Mouse (Mus musculus) neural tube, embryonic 15.5 days (tissue): ENCODE measurements around the gene Erbin. TPM values are rescaled to one million over a fixed set of nuclear protein-coding genes. Genes with fewer than 3 reads are reported as not detected.
A peak's percentile ranks its signal among the peaks of the same experiment; 100 is the strongest.

Source experiments
- ATAC-seq: fragments of 200-750 bp; cut with Nextera tagmentation; 2 replicates; pipeline ENCODE4 v1.8.0; 2017; ENCODE audit warnings: mild to moderate bottlenecking, moderate TSS enrichment, moderate library complexity; ENCODE audit not compliant: low FRiP score
- H3K27ac ChIP-seq: fragments of 300-500 bp; sonication (generic); replicated peaks from 2 replicates; pipeline ENCODE4 v1.5.1; 2015; ENCODE audit warnings: mild to moderate bottlenecking, inconsistent platforms
- H3K27me3 ChIP-seq: fragments of 300-500 bp; sonication (generic); replicated peaks from 2 replicates; pipeline ENCODE4 v1.6.1; 2015; ENCODE audit warnings: inconsistent platforms
- H3K36me3 ChIP-seq: fragments of 300-500 bp; sonication (generic); 2 replicates; pipeline ENCODE4 v1.6.1; 2015; ENCODE audit warnings: inconsistent platforms
- H3K4me1 ChIP-seq: fragments of 300-500 bp; sonication (generic); 2 replicates; pipeline ENCODE4 v1.6.1; 2015; ENCODE audit warnings: inconsistent platforms
- H3K4me2 ChIP-seq: fragments of 300-500 bp; sonication (generic); 2 replicates; pipeline ENCODE4 v1.6.1; 2015; ENCODE audit warnings: inconsistent platforms, mild to moderate bottlenecking, moderate library complexity
- H3K4me3 ChIP-seq: fragments of 300-500 bp; sonication (generic); replicated peaks from 2 replicates; pipeline ENCODE4 v1.5.1; 2015; ENCODE audit warnings: mild to moderate bottlenecking, inconsistent platforms
- H3K9ac ChIP-seq: fragments of 300-500 bp; sonication (generic); replicated peaks from 2 replicates; pipeline ENCODE4 v1.6.1; 2015; ENCODE audit warnings: mild to moderate bottlenecking, inconsistent platforms
- H3K9me3 ChIP-seq: fragments of 300-500 bp; sonication (generic); replicated peaks from 2 replicates; pipeline ENCODE4 v1.6.1; 2016; ENCODE audit warnings: inconsistent platforms
- WGBS: fragments of 180-500 bp; shearing (Covaris S2); methylation state at CpG from one replicate; pipeline ENCODE4 v1.1.7; 2015; ENCODE audit warnings: mixed read lengths; 5-methylcytosine and 5-hydroxymethylcytosine counted together
- polyA plus RNA-seq: library from polyadenylated mRNA; unstranded; fragments of >200 nt; fragmentation: Nextera tagmentation; extraction: Ambion mirVana; gene quantifications from 2 replicates; pipeline ENCODE4 v1.2.1, GENCODE M21; 2015

Gene Erbin
- 6.4 and 9.7 TPM in 2 replicates for polyA plus RNA-seq

- H3K9ac ChIP-seq = peak within 1 kb of the TSS; percentile 70
- peak within 1 kb of the TSS; percentile 57 for H3K4me3 ChIP-seq
- ATAC-seq = peak; percentile 65
- H3K36me3 ChIP-seq = no peaks in the 10 kb centered on the region
- no peaks in the 10 kb centered on the region for H3K9me3 ChIP-seq
- no peaks in the 10 kb centered on the region for H3K27me3 ChIP-seq
- H3K4me2 ChIP-seq = peak within 1 kb of the TSS; percentile 68
- 0% methylated on average over 55 of the region's 93 CpGs for WGBS
- peak within 1 kb of the TSS; percentile 100 for H3K27ac ChIP-seq
- peaks cover 32% of the 10 kb centered on the region for H3K4me1 ChIP-seq
Observed at GRCm38 (mm10) chr13:103920261-103920932, at the start of gene Erbin. Gene Erbin (minus strand): TSS chr13:103920514.

GRCm38 (mm10) chr13:103969912-103970311 lies 49.6 kb upstream of the Erbin start:
- 63% methylated on average over 6 of the region's 6 CpGs for WGBS
- no peak for ATAC-seq
- no peak overlapping the region for H3K9ac ChIP-seq
- H3K27ac ChIP-seq = no peak overlapping the region
- no peak overlapping the region for H3K4me2 ChIP-seq
- H3K36me3 ChIP-seq = no peaks in the 10 kb centered on the region
- no peaks in the 10 kb centered on the region for H3K27me3 ChIP-seq
- no peaks in the 10 kb centered on the region for H3K9me3 ChIP-seq
- 0 out of 2 replicates have a peak, but pooled peaks cover 5% of the 10 kb centered on the region for H3K4me1 ChIP-seq
- no peak overlapping the region for H3K4me3 ChIP-seq

- no peak overlapping the region for H3K27ac ChIP-seq
- ATAC-seq = no peak
- no peaks in the 10 kb centered on the region for H3K27me3 ChIP-seq
- 0 out of 2 replicates have a peak, but pooled peaks cover 5% of the 10 kb centered on the region for H3K4me1 ChIP-seq
- no peaks in the 10 kb centered on the region for H3K36me3 ChIP-seq
- H3K9me3 ChIP-seq = no peaks in the 10 kb centered on the region
- 95% methylated on average over 9 of the region's 9 CpGs for WGBS
- H3K4me2 ChIP-seq = no peak overlapping the region
- H3K9ac ChIP-seq = no peak overlapping the region
- no peak overlapping the region for H3K4me3 ChIP-seq
Observed at GRCm38 (mm10) chr13:103967987-103968386, 47.7 kb upstream of the Erbin start.

GRCm38 (mm10) chr13:103966696-103967215 lies 46.4 kb upstream of the Erbin start:
- WGBS = 86% methylated on average over 8 of the region's 8 CpGs
- H3K9me3 ChIP-seq = no peaks in the 10 kb centered on the region
- no peak for ATAC-seq

GRCm38 (mm10) chr13:103965187-103965586 lies 44.9 kb upstream of the Erbin start:
- 87% methylated on average over 2 of the region's 2 CpGs for WGBS
- Histone ChIP-seq H3K27me3 (no peaks in the 10 kb centered on the region), H3K36me3 (no peaks in the 10 kb centered on the region), H3K4me1 (0 out of 2 replicates have a peak, but pooled peaks cover 3% of the 10 kb centered on the region), H3K4me2 (no peak overlapping the region), H3K4me3 (no peak overlapping the region), H3K27ac (no peak overlapping the region), H3K9ac (no peak overlapping the region), H3K9me3 (no peaks in the 10 kb centered on the region)
- ATAC-seq = no peak

More at GRCm38 (mm10) chr13:103966696-103967215, 46.4 kb upstream of the Erbin start:
- Histone ChIP-seq H3K4me2 (no peak overlapping the region), H3K36me3 (no peaks in the 10 kb centered on the region), H3K4me1 (0 out of 2 replicates have a peak, but pooled peaks cover 5% of the 10 kb centered on the region), H3K4me3 (no peak overlapping the region), H3K27ac (no peak overlapping the region), H3K9ac (no peak overlapping the region), H3K27me3 (no peaks in the 10 kb centered on the region)

GRCm38 (mm10) chr13:103963094-103963493 lies 42.8 kb upstream of the Erbin start:
- Histone ChIP-seq H3K27me3 (no peaks in the 10 kb centered on the region), H3K27ac (no peak overlapping the region), H3K4me2 (no peak overlapping the region), H3K36me3 (no peaks in the 10 kb centered on the region), H3K4me3 (no peak overlapping the region), H3K9ac (no peak overlapping the region), H3K4me1 (no peaks in the 10 kb centered on the region), H3K9me3 (no peaks in the 10 kb centered on the region)
- ATAC-seq = no peak
- WGBS = 74% methylated on average over 2 of the region's 2 CpGs

- no peaks in the 10 kb centered on the region for H3K4me1 ChIP-seq
- H3K9me3 ChIP-seq = no peaks in the 10 kb centered on the region
- no peak overlapping the region for H3K9ac ChIP-seq
- H3K4me3 ChIP-seq = no peak overlapping the region
- no peak overlapping the region for H3K4me2 ChIP-seq
- 81% methylated on average over 5 of the region's 5 CpGs for WGBS
- H3K27me3 ChIP-seq = no peaks in the 10 kb centered on the region
- no peaks in the 10 kb centered on the region for H3K36me3 ChIP-seq
- no peak overlapping the region for H3K27ac ChIP-seq
- ATAC-seq = no peak
Observed at GRCm38 (mm10) chr13:103959841-103960240, 39.5 kb upstream of the Erbin start.

- Histone ChIP-seq H3K4me1 (no peaks in the 10 kb centered on the region), H3K27me3 (no peaks in the 10 kb centered on the region), H3K27ac (no peak overlapping the region), H3K9ac (no peak overlapping the region), H3K36me3 (no peaks in the 10 kb centered on the region), H3K4me2 (no peak overlapping the region), H3K9me3 (no peaks in the 10 kb centered on the region), H3K4me3 (no peak overlapping the region)
- 87% methylated on average over 9 of the region's 9 CpGs for WGBS
- no peak for ATAC-seq
Observed at GRCm38 (mm10) chr13:103958607-103959123, 38.4 kb upstream of the Erbin start.

- Histone ChIP-seq H3K4me2 (no peak overlapping the region), H3K27me3 (no peaks in the 10 kb centered on the region), H3K9me3 (no peaks in the 10 kb centered on the region), H3K36me3 (no peaks in the 10 kb centered on the region), H3K27ac (no peak overlapping the region), H3K9ac (no peak overlapping the region), H3K4me1 (no peaks in the 10 kb centered on the region), H3K4me3 (no peak overlapping the region)
- no peak for ATAC-seq
- 81% methylated on average over 8 of the region's 8 CpGs for WGBS
Observed at GRCm38 (mm10) chr13:103957175-103957940, 37.0 kb upstream of the Erbin start.

- Histone ChIP-seq H3K9ac (no peak overlapping the region), H3K36me3 (no peaks in the 10 kb centered on the region), H3K27me3 (no peaks in the 10 kb centered on the region), H3K27ac (no peak overlapping the region), H3K4me3 (no peak overlapping the region), H3K4me1 (no peaks in the 10 kb centered on the region), H3K9me3 (no peaks in the 10 kb centered on the region), H3K4me2 (no peak overlapping the region)
- 69% methylated on average over 2 of the region's 2 CpGs for WGBS
- ATAC-seq = no peak
Observed at GRCm38 (mm10) chr13:103955652-103956051, 35.3 kb upstream of the Erbin start.

- no peak overlapping the region for H3K9ac ChIP-seq
- H3K27me3 ChIP-seq = no peaks in the 10 kb centered on the region
- ATAC-seq = no peak
- H3K4me3 ChIP-seq = no peak overlapping the region
- 91% methylated on average over 7 of the region's 7 CpGs for WGBS
- no peak overlapping the region for H3K4me2 ChIP-seq
- H3K36me3 ChIP-seq = no peaks in the 10 kb centered on the region
- H3K4me1 ChIP-seq = no peaks in the 10 kb centered on the region
- no peaks in the 10 kb centered on the region for H3K9me3 ChIP-seq
- no peak overlapping the region for H3K27ac ChIP-seq
Observed at GRCm38 (mm10) chr13:103951393-103951792, 31.1 kb upstream of the Erbin start.
